Mouse (Mus musculus) CH12.LX (cell line): ENCODE measurements around the gene Macrod2. TPM values are rescaled to one million over a fixed set of nuclear protein-coding genes. Genes with fewer than 3 reads are reported as not detected.

ENCODE experiments used
- DNase-seq: peaks from one replicate; pipeline ENCODE4 v3.0.0-alpha.2; 2013; ENCODE audit errors: extremely low read depth
- H3K27ac ChIP-seq: 2 replicates; pipeline ENCODE4 v1.5.1; 2012; ENCODE audit warnings: low read depth, mild to moderate bottlenecking, control low read depth, moderate library complexity; ENCODE audit not compliant: insufficient read depth
- H3K27me3 ChIP-seq: replicated peaks from 2 replicates; pipeline ENCODE3; 2012; ENCODE audit warnings: inconsistent platforms
- H3K36me3 ChIP-seq, 2 experiments: replicated peaks in 1 of 2; 2 replicates each; pipeline versions ENCODE3 to v1.6.1; 2012; ENCODE audit warnings: inconsistent platforms in 1 of 2, low read length in 1 of 2, mild to moderate bottlenecking in 1 of 2, mixed read lengths in 1 of 2, moderate library complexity in 1 of 2; ENCODE audit not compliant: control insufficient read depth in 1 of 2, insufficient read depth in 1 of 2
- H3K4me1 ChIP-seq, 2 experiments: 2 replicates each; pipeline ENCODE4 v1.6.1; 2012; ENCODE audit warnings: inconsistent platforms in 1 of 2, moderate library complexity in 1 of 2; ENCODE audit not compliant: insufficient read depth in 2 of 2, control insufficient read depth in 1 of 2
- H3K4me2 ChIP-seq: 2 replicates; pipeline ENCODE4 v1.6.1; 2012; ENCODE audit warnings: low read depth, mild to moderate bottlenecking, control low read depth; ENCODE audit not compliant: poor library complexity, insufficient read depth, severe bottlenecking
- H3K4me3 ChIP-seq, 3 experiments: fragments of 150-350 bp in 1 of 3; sonication (generic) in 1 of 3; replicated peaks in 1 of 3; 2 replicates each; pipeline versions ENCODE3 to v1.5.1; 2011 to 2012; ENCODE audit warnings: low read depth in 2 of 3, low read length in 2 of 3, mild to moderate bottlenecking in 2 of 3, moderate library complexity in 2 of 3, control low read depth in 1 of 3, improper control_type of control experiment in 1 of 3, inconsistent platforms in 1 of 3, mixed read lengths in 1 of 3; ENCODE audit not compliant: poor library complexity in 1 of 3
- H3K79me2 ChIP-seq: replicated peaks from 2 replicates; pipeline ENCODE4 v1.6.1; 2012; ENCODE audit warnings: mild to moderate bottlenecking, moderate library complexity; ENCODE audit not compliant: control insufficient read depth, poor library complexity, insufficient read depth, severe bottlenecking; ENCODE audit errors: extremely low read depth
- H3K9ac ChIP-seq: 2 replicates; pipeline ENCODE4 v1.6.1; 2012; ENCODE audit warnings: low read depth, mild to moderate bottlenecking, control low read depth, moderate library complexity; ENCODE audit not compliant: insufficient read depth
- H3K9me3 ChIP-seq: replicated peaks from 2 replicates; pipeline ENCODE3; 2012; ENCODE audit warnings: low read length, inconsistent platforms, mixed read lengths
- BHLHE40 ChIP-seq: IDR thresholded peaks from 2 replicates; pipeline ENCODE4 v1.6.1; 2011; ENCODE audit warnings: mild to moderate bottlenecking, low read depth, low read length, improper control_type of control experiment
- HCFC1 ChIP-seq: IDR thresholded peaks from 2 replicates; pipeline ENCODE4 v1.6.1; 2012; ENCODE audit warnings: low read depth, mild to moderate bottlenecking, inconsistent platforms, low read length, improper control_type of control experiment
- IRF4 ChIP-seq: IDR thresholded peaks from 2 replicates; pipeline ENCODE4 v1.6.1; 2014; ENCODE audit warnings: low read depth, mild to moderate bottlenecking, inconsistent platforms, low read length, improper control_type of control experiment
- JUN ChIP-seq: IDR thresholded peaks from 2 replicates; pipeline ENCODE4 v1.6.1; 2011; ENCODE audit warnings: low read depth, mild to moderate bottlenecking, low read length, improper control_type of control experiment, moderate library complexity; ENCODE audit not compliant: insufficient read depth
- JUND ChIP-seq: conservative IDR thresholded peaks from 2 replicates; pipeline ENCODE4 v1.6.1; 2011; ENCODE audit warnings: low read depth, low read length, improper control_type of control experiment
- MAX ChIP-seq: IDR thresholded peaks from 2 replicates; pipeline ENCODE4 v1.6.1; 2011; ENCODE audit warnings: low read length, improper control_type of control experiment
- MAZ ChIP-seq: IDR thresholded peaks from 2 replicates; pipeline ENCODE4 v1.6.1; 2012; ENCODE audit warnings: low read depth, mild to moderate bottlenecking, inconsistent platforms, low read length, improper control_type of control experiment, moderate library complexity
- NRF1 ChIP-seq: IDR thresholded peaks from 2 replicates; pipeline ENCODE4 v1.6.1; 2014; ENCODE audit warnings: low read depth, mild to moderate bottlenecking, inconsistent platforms, low read length, improper control_type of control experiment, moderate library complexity
- POLR2A ChIP-seq: IDR thresholded peaks from 2 replicates; pipeline ENCODE4 v1.6.1; 2011; ENCODE audit warnings: low read depth, mild to moderate bottlenecking, improper control_type of control experiment, low read length
- POLR2AphosphoS2 ChIP-seq: IDR thresholded peaks from 2 replicates; pipeline ENCODE4 v1.6.1; 2011; ENCODE audit warnings: low read depth, low read length, improper control_type of control experiment
- TBP ChIP-seq: conservative IDR thresholded peaks from 2 replicates; pipeline ENCODE4 v1.6.1; 2011; ENCODE audit warnings: low read depth, low read length, improper control_type of control experiment
- USF1 ChIP-seq: IDR thresholded peaks from 2 replicates; pipeline ENCODE4 v1.6.1; 2014; ENCODE audit warnings: low read depth, mild to moderate bottlenecking, inconsistent platforms, low read length, improper control_type of control experiment
- ZNF384 ChIP-seq: IDR thresholded peaks from 2 replicates; pipeline ENCODE4 v1.6.1; 2012; ENCODE audit warnings: low read depth, low read length, improper control_type of control experiment, inconsistent platforms
- dilution Hi-C: fragments of 300-500 bp; cut with MboI; formaldehyde crosslinking; loops from 2 replicates; pipeline ENCODE4 v1.14.3; 2020; ENCODE audit warnings: low sequenced_read_pairs; ENCODE audit not compliant: extremely low pct_unique_long_range_greater_than_20kb, extremely low pct_ligation_motif_present
- in situ Hi-C: fragments of 300-500 bp; cut with MboI; formaldehyde crosslinking; loops from 3 replicates; pipeline ENCODE4 v1.14.3; 2019; ENCODE audit warnings: low sequenced_read_pairs, low pct_ligation_motif_present, low pct_unique_long_range_greater_than_20kb, mixed read lengths
- polyA plus RNA-seq: library from polyadenylated mRNA; unstranded; fragments of >175 nt; gene quantifications from 2 replicates; pipeline ENCODE4 v1.2.1, GENCODE M21; 2012; ENCODE audit warnings: low read depth; ENCODE audit not compliant: insufficient read length
- total RNA-seq, 2 experiments: library from RNA; depleted of rRNA; stranded (reverse); fragments of 300-350 nt in 1 of 2; fragments of >200 nt in 1 of 2; gene quantifications; 2 replicates each; pipeline ENCODE4 v1.2.3; 2012 to 2014

Gene Macrod2
- total and polyA plus RNA-seq, 3 experiments, result not detected

GRCm38 (mm10) chr2:140666846-140667245 lies 271.7 kb downstream of the Macrod2 start:
- no peak overlapping the region for H3K9ac ChIP-seq
- no peak for TF ChIP-seq IRF4
- no peak for TF ChIP-seq BHLHE40
- no peak overlapping the region for H3K4me2 ChIP-seq
- in situ Hi-C loops (no loop called here), dilution Hi-C loops (no loop called here)
- H3K27me3 ChIP-seq, result no peaks in the 10 kb centered on the region
- H3K36me3 ChIP-seq, result no peaks in the 10 kb centered on the region
- peaks cover 49% of the 10 kb centered on the region for H3K9me3 ChIP-seq
- H3K4me1 ChIP-seq, result no peaks in the 10 kb centered on the region
- H3K4me3 ChIP-seq, result no peak overlapping the region
- no peak overlapping the region for H3K27ac ChIP-seq
- H3K79me2 ChIP-seq, result no peaks in the 10 kb centered on the region
- DNase-seq, result no peak

GRCm38 (mm10) chr2:140667261-140668047 lies 272.3 kb downstream of the Macrod2 start:
- no peak overlapping the region for H3K4me2 ChIP-seq

GRCm38 (mm10) chr2:140668311-140668710 lies 273.2 kb downstream of the Macrod2 start:
- in situ Hi-C loops (no loop called here), dilution Hi-C loops (no loop called here)
- Histone ChIP-seq H3K9me3 (peaks cover 51% of the 10 kb centered on the region), H3K36me3 (no peaks in the 10 kb centered on the region), H3K4me3 (no peak overlapping the region), H3K4me2 (no peak overlapping the region), H3K27me3 (no peaks in the 10 kb centered on the region), H3K27ac (no peak overlapping the region), H3K9ac (no peak overlapping the region), H3K79me2 (no peaks in the 10 kb centered on the region), H3K4me1 (no peaks in the 10 kb centered on the region)
- TF ChIP-seq JUND, result no peak
- no peak for DNase-seq

More at GRCm38 (mm10) chr2:140667261-140668047, 272.3 kb downstream of the Macrod2 start:
- DNase-seq, result no peak
- H3K79me2 ChIP-seq, result no peaks in the 10 kb centered on the region
- TF ChIP-seq TBP, result no peak
- TF ChIP-seq HCFC1, result no peak
- TF ChIP-seq POLR2A, result no peak
- no peak for TF ChIP-seq BHLHE40
- no peak for TF ChIP-seq MAX
- TF ChIP-seq MAZ, result no peak
- TF ChIP-seq ZNF384, result no peak
- no peak for TF ChIP-seq JUN
- TF ChIP-seq IRF4, result no peak
- TF ChIP-seq USF1, result no peak
- TF ChIP-seq POLR2AphosphoS2, result no peak
- no peak for TF ChIP-seq NRF1
- H3K27ac ChIP-seq, result no peak overlapping the region
- dilution Hi-C loops (no loop called here), in situ Hi-C loops (no loop called here)
- no peaks in the 10 kb centered on the region for H3K27me3 ChIP-seq
- H3K4me3 ChIP-seq, result no peak overlapping the region
- peaks cover 51% of the 10 kb centered on the region for H3K9me3 ChIP-seq
- H3K9ac ChIP-seq, result no peak overlapping the region
- no peaks in the 10 kb centered on the region for H3K4me1 ChIP-seq
- no peaks in the 10 kb centered on the region for H3K36me3 ChIP-seq
